Mouse (Mus musculus): ENCODE measurements around the gene Krt15.
A peak's percentile ranks its signal among the peaks of the same experiment; 100 is the strongest.

Gene Krt15

GRCm38 (mm10) chr11:100135731-100136130 lies at the start of gene Krt15:
TSS of gene Krt15 (minus strand) at chr11:100135928.
- DNase-seq (ENCODE audit: low spot score): no peak

GRCm38 (mm10) chr11:100181725-100182124 lies 46.0 kb upstream of the Krt15 start:
- no peak for DNase-seq (ENCODE audit: low spot score)

GRCm38 (mm10) chr11:100179260-100179659 lies 43.5 kb upstream of the Krt15 start:
- DNase-seq (ENCODE audit: low spot score): no peak

- DNase-seq (ENCODE audit: low spot score): no peak
Measured at GRCm38 (mm10) chr11:100178307-100178706, 42.6 kb upstream of the Krt15 start.

GRCm38 (mm10) chr11:100176791-100177190 lies 41.1 kb upstream of the Krt15 start:
- DNase-seq (ENCODE audit: low spot score): no peak

GRCm38 (mm10) chr11:100168765-100169762 lies 33.3 kb upstream of the Krt15 start:
- DNase-seq (ENCODE audit: low spot score): peak; percentile 86

- no peak for DNase-seq (ENCODE audit: low spot score)
Measured at GRCm38 (mm10) chr11:100168071-100168470, 32.3 kb upstream of the Krt15 start.

GRCm38 (mm10) chr11:100164392-100164791 lies 28.7 kb upstream of the Krt15 start:
- DNase-seq (ENCODE audit: low spot score): no peak

GRCm38 (mm10) chr11:100157908-100158477 lies 22.3 kb upstream of the Krt15 start:
- no peak for DNase-seq (ENCODE audit: low spot score)

GRCm38 (mm10) chr11:100157331-100157730 lies 21.6 kb upstream of the Krt15 start:
- no peak for DNase-seq (ENCODE audit: low spot score)

GRCm38 (mm10) chr11:100155497-100156255 lies 19.9 kb upstream of the Krt15 start:
- DNase-seq (ENCODE audit: low spot score): no peak

GRCm38 (mm10) chr11:100148615-100149330 lies 13.0 kb upstream of the Krt15 start, which contains the start of gene Krt19:
TSS of gene Krt19 (minus strand) at chr11:100148665.
- no peak for DNase-seq (ENCODE audit: low spot score)

GRCm38 (mm10) chr11:100147566-100148353 lies 12.0 kb upstream of the Krt15 start:
- no peak for DNase-seq (ENCODE audit: low spot score)

- peak; percentile 25 for DNase-seq (ENCODE audit: low spot score)
Measured at GRCm38 (mm10) chr11:100145858-100146560, 10.3 kb upstream of the Krt15 start.

GRCm38 (mm10) chr11:100145104-100145503 lies 9.4 kb upstream of the Krt15 start:
- no peak for DNase-seq (ENCODE audit: low spot score)

- no peak for DNase-seq (ENCODE audit: low spot score)
Measured at GRCm38 (mm10) chr11:100140966-100141365, 5.2 kb upstream of the Krt15 start.

GRCm38 (mm10) chr11:100139391-100139790 lies 3.7 kb upstream of the Krt15 start:
- DNase-seq (ENCODE audit: low spot score): no peak

- no peak for DNase-seq (ENCODE audit: low spot score)
Measured at GRCm38 (mm10) chr11:100138809-100139208, 3.1 kb upstream of the Krt15 start.

GRCm38 (mm10) chr11:100137693-100138092 lies 2.0 kb upstream of the Krt15 start:
- peak; percentile 60 for DNase-seq (ENCODE audit: low spot score)

- no peak for DNase-seq (ENCODE audit: low spot score)
Measured at GRCm38 (mm10) chr11:100136559-100136958, 831 bp upstream of the Krt15 start.

Measured in retina, embryonic 14.5 days (tissue).